Mouse (Mus musculus) intestine, embryonic 14.5 days (tissue): ENCODE data around the gene Rnf4. TPM values are rescaled to one million over a fixed set of nuclear protein-coding genes. Genes with fewer than 3 reads are reported as not detected.

Source experiments
- polyA plus RNA-seq: library from polyadenylated mRNA; unstranded; fragments of >200 nt; fragmentation: Nextera tagmentation; extraction: Ambion mirVana; gene quantifications from 2 replicates; pipeline ENCODE4 v1.2.1, GENCODE M21; 2014

The Rnf4 gene
- polyA plus RNA-seq, 1 experiment from 2014 or later: 172 TPM

Other genes with a start within 250 kb of the Rnf4 start
- 0.60 and 0.75 TPM in 2 replicates for gene Poln, start 166.8 kb upstream of the Rnf4 start, polyA plus RNA-seq
- gene Haus3, start 166.8 kb upstream of the Rnf4 start, polyA plus RNA-seq: 30.4 and 33.3 TPM in 2 replicates
- 26.2 and 29.1 TPM in 2 replicates for gene Mxd4, start 148.6 kb upstream of the Rnf4 start, polyA plus RNA-seq
- 0.27 and 0.55 TPM in 2 replicates for gene Zfyve28, start 47.8 kb upstream of the Rnf4 start, polyA plus RNA-seq
- gene Cfap99, start 47.7 kb upstream of the Rnf4 start, polyA plus RNA-seq: not detected in 2 replicates
- 13.0 and 16.0 TPM in 2 replicates for gene Fam193a, start 33.6 kb downstream of the Rnf4 start, polyA plus RNA-seq
- gene Tnip2, start 177.7 kb downstream of the Rnf4 start, polyA plus RNA-seq: 12.9 and 19.4 TPM in 2 replicates
- 5.7 and 7.7 TPM in 2 replicates for gene Sh3bp2, start 189.5 kb downstream of the Rnf4 start, polyA plus RNA-seq
- gene Add1, start 237.4 kb downstream of the Rnf4 start, polyA plus RNA-seq: 183 and 184 TPM in 2 replicates